Mouse (Mus musculus) heart, postnatal 0 days (tissue): Measurements from ENCODE around the gene Hnrnpdl. TPM values are rescaled to one million over a fixed set of nuclear protein-coding genes. Genes with fewer than 3 reads are reported as not detected.
A peak's percentile ranks its signal among the peaks of the same experiment; 100 is the strongest.

ENCODE experiments used
- ATAC-seq: fragments of 200-750 bp; cut with Nextera tagmentation; 2 replicates; pipeline ENCODE4 v1.8.0; 2017; ENCODE audit warnings: low read depth, moderate number of reproducible peaks, moderate library complexity; ENCODE audit not compliant: insufficient read depth
- DNase-seq: peaks from one replicate; pipeline ENCODE4 v3.0.0-alpha.2; 2016; ENCODE audit warnings: low spot score
- H3K27ac ChIP-seq: fragments of 300-500 bp; sonication (generic); 2 replicates; pipeline ENCODE4 v1.5.1; 2014; ENCODE audit warnings: low read depth, mild to moderate bottlenecking
- H3K27me3 ChIP-seq: fragments of 300-500 bp; sonication (generic); 2 replicates; pipeline ENCODE4 v1.6.1; 2014; ENCODE audit warnings: low read length, mixed read lengths; ENCODE audit not compliant: control insufficient read depth, insufficient read depth
- H3K36me3 ChIP-seq: fragments of 300-500 bp; sonication (generic); replicated peaks from 2 replicates; pipeline ENCODE4 v1.6.1; 2014; ENCODE audit warnings: low read length, mixed read lengths; ENCODE audit not compliant: control insufficient read depth, insufficient read depth
- H3K4me1 ChIP-seq: fragments of 300-500 bp; sonication (generic); 2 replicates; pipeline ENCODE4 v1.6.1; 2014; ENCODE audit warnings: antibody characterized with exemption; ENCODE audit not compliant: control insufficient read depth, insufficient read depth
- H3K4me2 ChIP-seq: fragments of 300-500 bp; sonication (generic); 2 replicates; pipeline ENCODE4 v1.6.1; 2014; ENCODE audit warnings: low read depth, mild to moderate bottlenecking, low read length, moderate library complexity
- H3K4me3 ChIP-seq: fragments of 300-500 bp; sonication (generic); 2 replicates; pipeline ENCODE4 v1.5.1; 2014; ENCODE audit warnings: low read depth, low read length
- H3K9ac ChIP-seq: fragments of 300-500 bp; sonication (generic); replicated peaks from 2 replicates; pipeline ENCODE4 v1.6.1; 2014; ENCODE audit warnings: low read depth, low read length, mixed read lengths
- H3K9me3 ChIP-seq: fragments of 300-500 bp; sonication (generic); replicated peaks from 2 replicates; pipeline ENCODE4 v1.6.1; 2016; ENCODE audit warnings: low read length; ENCODE audit not compliant: control insufficient read depth
- CTCF ChIP-seq: IDR thresholded peaks from 2 replicates; pipeline ENCODE4 v1.5.1; 2016; ENCODE audit warnings: antibody characterized with exemption, control low read depth, low read depth
- EP300 ChIP-seq: IDR thresholded peaks from 2 replicates; pipeline ENCODE4 v1.6.1; 2016; ENCODE audit warnings: antibody characterized with exemption, low read depth
- WGBS: fragments of 180-500 bp; shearing (Covaris S2); extraction: QIAGEN DNeasy Blood & Tissue Kit; methylation state at CpG from one replicate; pipeline ENCODE4 v1.1.7; 2014; 5-methylcytosine and 5-hydroxymethylcytosine counted together
- polyA plus RNA-seq: library from polyadenylated mRNA; unstranded; fragments of >200 nt; fragmentation: Nextera tagmentation; extraction: Ambion mirVana; gene quantifications from 2 replicates; pipeline ENCODE4 v1.2.1, GENCODE M21; 2015
- total RNA-seq: library from RNA; depleted of rRNA; stranded (reverse); fragments of >200 nt; gene quantifications from 2 replicates; pipeline ENCODE4 v1.2.3, GENCODE M21; 2014; ENCODE audit warnings: low replicate concordance; rRNA removed

The Hnrnpdl gene
- total RNA-seq (51.3 and 56.6 TPM in 2 replicates), polyA plus RNA-seq (43.8 and 54.8 TPM in 2 replicates)

DNA sequence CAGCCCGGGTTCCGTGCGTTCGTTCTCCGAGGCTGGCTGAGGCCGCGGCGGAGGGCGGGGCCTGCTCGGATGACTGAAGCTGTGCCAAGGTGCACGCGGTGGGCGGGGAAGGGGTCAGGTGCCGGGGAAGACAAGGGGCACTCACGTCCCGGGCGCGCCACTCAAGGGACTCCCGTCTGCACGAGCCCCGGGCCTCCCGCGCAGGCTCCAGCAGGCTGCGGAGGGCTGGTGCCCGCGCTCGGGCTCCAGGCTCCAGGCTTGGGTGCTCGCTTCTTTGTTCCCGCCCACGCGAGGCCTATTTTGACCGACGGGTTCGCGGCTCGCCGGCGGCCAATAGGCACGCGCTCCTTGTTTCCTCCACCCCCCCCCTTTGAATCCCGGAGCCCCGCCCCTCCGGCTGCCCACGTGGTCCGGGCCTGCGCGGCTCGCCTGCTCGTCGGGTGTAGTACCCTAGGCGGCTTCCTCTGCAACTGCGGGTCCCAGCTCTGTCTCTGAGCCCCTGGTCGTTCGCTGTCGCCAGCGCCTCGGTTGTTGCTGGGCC is at the start of gene Hnrnpdl, which contains the start of gene Enoph1:
Hnrnpdl (minus strand) TSS at position 63 of the 541 bp plus-strand sequence.
Enoph1 (plus strand) TSS at position 384 of the 541 bp plus-strand sequence.
- TF ChIP-seq CTCF (no peak), EP300 (no peak)
- H3K4me2 ChIP-seq: peak within 1 kb of the TSS; percentile 100
- peak; percentile 83 for ATAC-seq
- peak within 1 kb of the TSS; percentile 93 for H3K9ac ChIP-seq
- under 1% methylated on average over 43 of the region's 57 CpGs for WGBS
- peaks cover 5% of the 10 kb centered on the region for H3K36me3 ChIP-seq
- peak; percentile 94 for DNase-seq
- peak within 1 kb of the TSS; percentile 96 for H3K4me3 ChIP-seq
- no peaks in the 10 kb centered on the region for H3K9me3 ChIP-seq
- peaks cover 21% of the 10 kb centered on the region for H3K4me1 ChIP-seq
- peak within 1 kb of the TSS; percentile 99 for H3K27ac ChIP-seq
- H3K27me3 ChIP-seq: no peaks in the 10 kb centered on the region

DNA sequence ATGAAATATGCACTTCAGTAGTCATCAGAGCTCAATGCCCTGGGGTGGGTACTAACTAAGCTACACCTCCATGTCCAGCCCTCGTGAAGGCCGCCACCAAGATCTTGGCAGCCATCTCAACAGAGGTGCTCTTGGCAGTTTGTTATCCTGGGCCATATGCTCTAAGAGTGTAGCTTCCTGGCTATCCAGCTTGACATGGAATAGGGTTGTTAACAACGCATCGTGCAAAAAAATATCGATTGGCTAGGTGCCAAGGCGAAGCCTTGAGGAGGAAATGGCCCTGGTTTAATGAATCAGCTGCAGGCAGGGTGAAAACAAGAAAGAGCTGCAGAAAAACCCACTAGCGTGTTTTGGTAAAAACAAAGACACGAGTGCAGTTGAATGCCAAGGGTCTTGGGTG is 45.6 kb upstream of the Hnrnpdl start:
- WGBS: 52% methylated on average over 8 of the region's 8 CpGs
- no peak overlapping the region for H3K27ac ChIP-seq
- ATAC-seq (no peak), DNase-seq (no peak)
- no peak overlapping the region for H3K4me3 ChIP-seq
- H3K36me3 ChIP-seq: no peaks in the 10 kb centered on the region
- H3K9me3 ChIP-seq: no peaks in the 10 kb centered on the region
- H3K4me1 ChIP-seq: no peaks in the 10 kb centered on the region
- H3K27me3 ChIP-seq: no peaks in the 10 kb centered on the region
- no peak overlapping the region for H3K9ac ChIP-seq
- H3K4me2 ChIP-seq: no peak overlapping the region
- TF ChIP-seq CTCF: no peak
- no peak for TF ChIP-seq EP300

DNA sequence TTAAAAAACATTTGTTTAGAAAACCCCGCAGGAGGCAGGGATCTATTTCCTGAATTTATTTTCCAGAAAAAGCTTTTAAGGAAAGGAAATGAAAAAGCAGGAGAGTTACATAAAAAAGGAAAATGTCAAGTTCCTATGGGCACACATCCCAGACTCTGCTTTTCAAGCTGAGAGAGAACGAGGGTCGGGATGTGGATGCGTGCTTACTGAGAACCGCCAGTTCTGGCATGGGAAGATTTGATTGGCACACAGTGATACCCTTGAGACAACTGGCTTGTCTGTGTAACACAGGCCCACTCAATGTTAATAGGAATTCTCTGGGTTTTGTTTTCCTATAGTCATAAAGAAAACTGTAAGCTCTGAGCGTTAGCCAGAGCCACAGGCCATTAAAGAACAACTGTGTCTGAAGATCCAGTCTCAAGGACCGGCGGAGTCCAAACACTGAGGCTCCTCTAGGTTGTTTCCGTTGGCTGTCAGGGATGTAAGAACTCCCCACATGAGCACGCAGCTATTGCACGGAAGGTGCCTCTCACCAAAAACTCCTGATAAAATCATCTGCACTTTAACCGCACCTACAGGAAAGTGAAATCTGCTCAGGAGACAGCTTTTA is 44.6 kb upstream of the Hnrnpdl start:
- Histone ChIP-seq H3K27me3 (no peaks in the 10 kb centered on the region), H3K9ac (no peak overlapping the region), H3K4me3 (no peak overlapping the region), H3K27ac (no peak overlapping the region), H3K9me3 (no peaks in the 10 kb centered on the region), H3K4me2 (no peak overlapping the region), H3K36me3 (no peaks in the 10 kb centered on the region), H3K4me1 (no peaks in the 10 kb centered on the region)
- no peak for DNase-seq
- no peak for ATAC-seq
- WGBS: 57% methylated on average over 12 of the region's 12 CpGs
- no peak for TF ChIP-seq CTCF
- TF ChIP-seq EP300: no peak

DNA sequence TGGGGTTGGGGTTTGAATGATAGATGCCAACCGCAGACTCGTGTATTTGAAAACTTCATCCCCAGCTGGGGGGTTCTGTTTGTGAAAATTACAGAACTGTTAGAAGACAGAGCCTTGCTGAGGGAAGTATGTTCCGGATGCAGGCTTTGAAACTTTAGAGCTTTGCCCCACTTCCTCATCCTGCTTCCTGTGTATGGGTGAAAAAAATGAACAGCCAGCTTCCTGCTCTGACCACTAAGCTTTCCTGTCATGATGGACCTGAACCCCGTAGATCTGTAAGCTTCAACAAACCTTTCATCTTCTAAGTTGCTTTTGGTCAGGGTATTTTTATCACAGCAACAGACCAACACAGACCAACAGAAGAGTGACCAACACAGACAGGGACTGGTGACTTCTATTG is 42.5 kb upstream of the Hnrnpdl start:
- Histone ChIP-seq H3K27ac (no peak overlapping the region), H3K9me3 (no peaks in the 10 kb centered on the region), H3K9ac (no peak overlapping the region), H3K36me3 (no peaks in the 10 kb centered on the region), H3K4me2 (no peak overlapping the region), H3K4me3 (no peak overlapping the region), H3K27me3 (no peaks in the 10 kb centered on the region), H3K4me1 (no peaks in the 10 kb centered on the region)
- WGBS: 79% methylated on average over 4 of the region's 4 CpGs
- DNase-seq (no peak), ATAC-seq (no peak)
- TF ChIP-seq CTCF: no peak
- TF ChIP-seq EP300: no peak

DNA sequence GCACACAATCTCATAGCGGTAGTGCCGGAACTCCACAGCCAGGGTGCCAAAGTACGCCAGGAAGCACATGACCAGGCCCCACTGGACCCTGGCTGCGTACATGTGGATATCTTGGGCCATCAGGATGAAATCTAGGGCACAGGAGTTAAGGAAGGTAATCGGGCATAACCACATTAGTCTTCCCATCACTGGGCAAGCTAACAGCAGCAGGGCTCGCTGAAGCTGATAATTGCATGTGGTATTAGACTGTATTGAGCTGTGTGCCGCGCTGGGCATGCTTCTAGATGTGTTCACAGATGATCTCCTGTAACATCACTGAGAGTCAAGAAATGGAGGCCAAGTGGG is 40.4 kb upstream of the Hnrnpdl start:
- no peaks in the 10 kb centered on the region for H3K27me3 ChIP-seq
- H3K36me3 ChIP-seq: no peaks in the 10 kb centered on the region
- H3K4me1 ChIP-seq: no peaks in the 10 kb centered on the region
- H3K9me3 ChIP-seq: no peaks in the 10 kb centered on the region
- DNase-seq (no peak), ATAC-seq (no peak)
- TF ChIP-seq CTCF: no peak
- TF ChIP-seq EP300: no peak
- 82% methylated on average over 8 of the region's 8 CpGs for WGBS
- H3K27ac ChIP-seq: no peak overlapping the region
- no peak overlapping the region for H3K9ac ChIP-seq
- peak overlapping the region; percentile 69 for H3K4me2 ChIP-seq
- H3K4me3 ChIP-seq: peak overlapping the region; percentile 33; the same call in 1 of the 2 replicates
